23 mouse cellular contexts compared by ENCODE assay signal in the genomic region with DNA sequence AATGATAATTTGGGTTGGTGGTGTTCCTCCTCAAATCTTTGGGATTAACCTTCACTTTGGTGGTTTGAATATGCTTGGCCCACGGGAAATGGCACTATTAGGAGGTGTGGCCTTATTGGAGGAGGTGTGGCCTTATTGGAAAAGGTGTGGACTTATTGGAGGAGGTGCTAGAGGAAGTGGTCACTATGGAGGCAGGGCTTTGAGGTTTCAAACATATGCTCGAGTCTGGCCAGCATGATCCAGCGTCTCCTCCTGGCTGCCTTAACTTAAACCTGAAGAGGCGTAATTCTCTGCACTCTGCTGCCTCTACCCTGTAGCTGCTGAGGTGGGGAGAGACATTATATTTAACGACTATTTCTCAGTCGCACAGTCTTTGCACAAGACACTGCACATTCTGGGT. TPM values are rescaled to one million over a fixed set of nuclear protein-coding genes. Genes with fewer than 3 reads are reported as not detected.
"Had no signal": no experiment of that assay in that cellular context is flagged by ENCODE, and none has a peak within 500 bp of the region (broad histone marks: within the 10 kb centered on the region; RNA-seq: fewer than 3 reads in every experiment).

No protein-coding gene starts in this region.

- H3K36me3 ChIP-seq: lung, embryonic 15.5 days; midbrain, embryonic 13.5 days; midbrain, embryonic 15.5 days; neural tube, embryonic 13.5 days; neural tube, embryonic 15.5 days; stomach, embryonic 15.5 days had no signal

- H3K4me2 ChIP-seq: lung, embryonic 15.5 days; midbrain, embryonic 11.5 days; midbrain, embryonic 13.5 days; midbrain, embryonic 15.5 days; neural tube, embryonic 13.5 days; neural tube, embryonic 15.5 days; stomach, embryonic 15.5 days had no signal

- DNase-seq: liver, postnatal 0 days; lung, adult 2 months; lung, postnatal 14 days; lung, postnatal 36 days; right cerebral cortex, postnatal 14 days; thymus, adult 18-20 months; thymus, postnatal 14 days; thymus, postnatal 36 days had no signal

- H3K9me3 ChIP-seq: lung, embryonic 15.5 days; midbrain, embryonic 13.5 days; midbrain, embryonic 15.5 days; neural tube, embryonic 13.5 days; neural tube, embryonic 15.5 days; stomach, embryonic 15.5 days had no signal

- H3K4me3 ChIP-seq: lung, embryonic 15.5 days; megakaryocyte, embryonic 14.5 days; midbrain, embryonic 13.5 days; midbrain, embryonic 15.5 days; myocyte; neural tube, embryonic 13.5 days; neural tube, embryonic 15.5 days; stomach, embryonic 15.5 days had no signal

- H3K27me3 ChIP-seq: lung, embryonic 15.5 days; midbrain, embryonic 13.5 days; midbrain, embryonic 15.5 days; neural tube, embryonic 13.5 days; neural tube, embryonic 15.5 days; stomach, embryonic 15.5 days had no signal

- ATAC-seq: liver, postnatal 0 days; lung, postnatal 0 days; midbrain, embryonic 13.5 days; midbrain, embryonic 15.5 days had no signal

- H3K9ac ChIP-seq: liver, postnatal 0 days; lung, embryonic 15.5 days; midbrain, embryonic 13.5 days; midbrain, embryonic 15.5 days; neural tube, embryonic 13.5 days; neural tube, embryonic 15.5 days; stomach, embryonic 15.5 days had no signal

- H3K27ac ChIP-seq: lung, embryonic 15.5 days; macrophage; midbrain, embryonic 13.5 days; midbrain, embryonic 15.5 days; neural tube, embryonic 13.5 days; neural tube, embryonic 15.5 days; stomach, embryonic 15.5 days had no signal

RNA-seq across cellular contexts. Expression of a gene that starts 11.6 kb away (rescaled TPM):
- total RNA-seq: megakaryocyte progenitor cell, adult 5-6 weeks; midbrain, postnatal 0 days had no signal
- polyA plus RNA-seq: liver, postnatal 0 days; lung, adult 2 months; lung, embryonic 15.5 days; lung, postnatal 0 days; macrophage; midbrain, embryonic 11.5 days; midbrain, embryonic 13.5 days; midbrain, embryonic 15.5 days; midbrain, postnatal 0 days; myocyte; neural tube, embryonic 11.5 days; neural tube, embryonic 13.5 days; neural tube, embryonic 15.5 days; spleen, adult 2 months; stomach, embryonic 15.5 days had no signal
